Mouse (Mus musculus) MEL (cell line): ENCODE measurements around the gene Oscp1. TPM values are rescaled to one million over a fixed set of nuclear protein-coding genes. Genes with fewer than 3 reads are reported as not detected.

Source experiments
- DNase-seq: peaks from one replicate; pipeline ENCODE4 v3.0.0; 2011; ENCODE audit warnings: low read depth, low spot score
- H3K27ac ChIP-seq: 2 replicates; pipeline ENCODE4 v1.5.1; 2012; ENCODE audit warnings: low read depth, mild to moderate bottlenecking, control low read depth, low read length, moderate library complexity; ENCODE audit not compliant: control insufficient read depth
- H3K27me3 ChIP-seq, 2 experiments: fragments of 150-350 bp in 1 of 2; sonication (generic) in 1 of 2; 2 replicates each; pipeline ENCODE4 v1.6.1; 2012; ENCODE audit warnings: low read length in 2 of 2, mild to moderate bottlenecking in 2 of 2, improper control_type of control experiment in 1 of 2, moderate library complexity in 1 of 2; ENCODE audit not compliant: insufficient read depth in 2 of 2, control insufficient read depth in 1 of 2
- H3K36me3 ChIP-seq, 2 experiments: 2 replicates each; pipeline ENCODE4 v1.6.1; 2012 to 2014; ENCODE audit warnings: low read length in 2 of 2, improper control_type of control experiment in 1 of 2, inconsistent platforms in 1 of 2, mild to moderate bottlenecking in 1 of 2; ENCODE audit not compliant: insufficient read depth in 2 of 2, control insufficient read depth in 1 of 2
- H3K4me1 ChIP-seq, 2 experiments: fragments of 150-350 bp in 1 of 2; sonication (generic) in 1 of 2; 2 replicates each; pipeline ENCODE4 v1.6.1; 2012; ENCODE audit warnings: low read length in 2 of 2, improper control_type of control experiment in 1 of 2, mild to moderate bottlenecking in 1 of 2; ENCODE audit not compliant: insufficient read depth in 2 of 2, control insufficient read depth in 1 of 2
- H3K4me3 ChIP-seq, 2 experiments: fragments of 150-350 bp in 1 of 2; sonication (generic) in 1 of 2; 2 replicates each; pipeline ENCODE4 v1.5.1; 2012; ENCODE audit warnings: low read depth in 2 of 2, low read length in 2 of 2, mild to moderate bottlenecking in 2 of 2, moderate library complexity in 2 of 2, control low read depth in 1 of 2, improper control_type of control experiment in 1 of 2; ENCODE audit not compliant: control insufficient read depth in 1 of 2, insufficient read depth in 1 of 2
- H3K79me2 ChIP-seq: 2 replicates; pipeline ENCODE4 v1.6.1; 2012; ENCODE audit warnings: mild to moderate bottlenecking, low read length, moderate library complexity; ENCODE audit not compliant: control insufficient read depth, poor library complexity, insufficient read depth
- H3K9ac ChIP-seq: 2 replicates; pipeline ENCODE4 v1.6.1; 2012; ENCODE audit warnings: low read depth, mild to moderate bottlenecking, control low read depth, low read length, moderate library complexity; ENCODE audit not compliant: control insufficient read depth, poor library complexity, severe bottlenecking
- H3K9me3 ChIP-seq: fragments of 150-350 bp; sonication (generic); replicated peaks from 2 replicates; pipeline ENCODE4 v1.6.1; 2012; ENCODE audit warnings: mild to moderate bottlenecking, low read length, improper control_type of control experiment, moderate library complexity; ENCODE audit not compliant: insufficient read depth
- BHLHE40 ChIP-seq: IDR thresholded peaks from 2 replicates; pipeline ENCODE4 v1.6.1; 2012; ENCODE audit warnings: low read depth, mild to moderate bottlenecking, inconsistent platforms, low read length, improper control_type of control experiment, borderline replicate concordance
- CHD1 ChIP-seq: IDR thresholded peaks from 2 replicates; pipeline ENCODE4 v1.6.1; 2012; ENCODE audit warnings: low read depth, mild to moderate bottlenecking, inconsistent platforms, low read length, improper control_type of control experiment
- CHD2 ChIP-seq: IDR thresholded peaks from 2 replicates; pipeline ENCODE4 v1.6.1; 2011; ENCODE audit warnings: low read length, improper control_type of control experiment
- CTCF ChIP-seq, 3 experiments: IDR thresholded peaks in 2 of 3; conservative IDR thresholded peaks in 1 of 3; 2 replicates each; pipeline ENCODE4 v1.5.1; 2011 to 2012; ENCODE audit warnings: low read length in 3 of 3, low read depth in 2 of 3, mild to moderate bottlenecking in 2 of 3, improper control_type of control experiment in 1 of 3, inconsistent platforms in 1 of 3, mixed read lengths in 1 of 3, moderate library complexity in 1 of 3; ENCODE audit not compliant: control insufficient read depth in 1 of 3, insufficient read depth in 1 of 3, poor library complexity in 1 of 3, severe bottlenecking in 1 of 3
- E2F4 ChIP-seq: IDR thresholded peaks from 2 replicates; pipeline ENCODE4 v1.6.1; 2011; ENCODE audit warnings: low read depth, low read length, improper control_type of control experiment, borderline replicate concordance
- ETS1 ChIP-seq: IDR thresholded peaks from 2 replicates; pipeline ENCODE4 v1.6.1; 2012; ENCODE audit warnings: low read depth, mild to moderate bottlenecking, inconsistent platforms, low read length, improper control_type of control experiment, moderate library complexity
- GATA1 ChIP-seq: IDR thresholded peaks from 2 replicates; pipeline ENCODE4 v1.6.1; 2011; ENCODE audit warnings: low read depth, low read length, improper control_type of control experiment
- HCFC1 ChIP-seq: IDR thresholded peaks from 2 replicates; pipeline ENCODE4 v1.6.1; 2012; ENCODE audit warnings: low read depth, mild to moderate bottlenecking, inconsistent platforms, low read length, improper control_type of control experiment, moderate library complexity
- MAFK ChIP-seq: IDR thresholded peaks from 2 replicates; pipeline ENCODE4 v1.6.1; 2011; ENCODE audit warnings: low read depth, mild to moderate bottlenecking, low read length, improper control_type of control experiment, borderline replicate concordance
- MEF2A ChIP-seq: IDR thresholded peaks from 2 replicates; pipeline ENCODE4 v1.6.1; 2014; ENCODE audit warnings: low read depth, mild to moderate bottlenecking, inconsistent platforms, low read length, improper control_type of control experiment; ENCODE audit not compliant: poor library complexity, insufficient replicate concordance, severe bottlenecking; ENCODE audit errors: extremely low read depth
- MXI1 ChIP-seq: IDR thresholded peaks from 2 replicates; pipeline ENCODE4 v1.6.1; 2011; ENCODE audit warnings: mild to moderate bottlenecking, low read depth, low read length, improper control_type of control experiment
- MYB ChIP-seq: IDR thresholded peaks from 2 replicates; pipeline ENCODE4 v1.6.1; 2011; ENCODE audit warnings: mild to moderate bottlenecking, low read depth, low read length, improper control_type of control experiment
- MYC ChIP-seq: IDR thresholded peaks from 2 replicates; pipeline ENCODE4 v1.6.1; 2011; ENCODE audit warnings: low read depth, mild to moderate bottlenecking, low read length, improper control_type of control experiment, moderate library complexity
- NELFE ChIP-seq: IDR thresholded peaks from 2 replicates; pipeline ENCODE4 v1.6.1; 2011; ENCODE audit warnings: low read depth, low read length, improper control_type of control experiment
- NRF1 ChIP-seq: IDR thresholded peaks from 2 replicates; pipeline ENCODE4 v1.6.1; 2014; ENCODE audit warnings: low read depth, mild to moderate bottlenecking, inconsistent platforms, low read length, improper control_type of control experiment, moderate library complexity; ENCODE audit not compliant: poor library complexity, insufficient read depth, severe bottlenecking
- POLR2A ChIP-seq, 2 experiments: IDR thresholded peaks; 2 replicates each; pipeline ENCODE4 v1.6.1; 2011 to 2012; ENCODE audit warnings: low read length in 2 of 2, mild to moderate bottlenecking in 2 of 2, control low read depth in 1 of 2, improper control_type of control experiment in 1 of 2, low read depth in 1 of 2, moderate library complexity in 1 of 2; ENCODE audit not compliant: control insufficient read depth in 1 of 2, insufficient read depth in 1 of 2, poor library complexity in 1 of 2
- POLR2AphosphoS2 ChIP-seq: IDR thresholded peaks from 2 replicates; pipeline ENCODE4 v1.6.1; 2011; ENCODE audit warnings: low read length, improper control_type of control experiment
- SIN3A ChIP-seq: IDR thresholded peaks from 2 replicates; pipeline ENCODE4 v1.6.1; 2012; ENCODE audit warnings: low read length, improper control_type of control experiment, inconsistent platforms
- TAL1 ChIP-seq: IDR thresholded peaks from 2 replicates; pipeline ENCODE4 v1.6.1; 2012; ENCODE audit warnings: mild to moderate bottlenecking, inconsistent platforms, low read length, moderate library complexity, mixed read lengths
- TBP ChIP-seq: IDR thresholded peaks from 2 replicates; pipeline ENCODE4 v1.8.0; 2011; ENCODE audit warnings: low read depth, low read length, improper control_type of control experiment
- ZKSCAN1 ChIP-seq: IDR thresholded peaks from 2 replicates; pipeline ENCODE4 v1.6.1; 2012; ENCODE audit warnings: low read depth, mild to moderate bottlenecking, inconsistent platforms, low read length, improper control_type of control experiment, moderate library complexity
- ZMIZ1 ChIP-seq: IDR thresholded peaks from 2 replicates; pipeline ENCODE4 v1.6.1; 2012; ENCODE audit warnings: low read depth, mild to moderate bottlenecking, inconsistent platforms, low read length, improper control_type of control experiment, moderate library complexity
- polyA plus RNA-seq, 2 experiments: library from polyadenylated mRNA; stranded (reverse) in 1 of 2; unstranded in 1 of 2; fragments of >175 nt in 1 of 2; fragments of >200 nt in 1 of 2; gene quantifications; 2 replicates each; pipeline versions ENCODE4 v1.2.1 to v1.2.4; 2012; ENCODE audit warnings: low replicate concordance in 2 of 2, low read depth in 1 of 2; ENCODE audit not compliant: insufficient read length in 2 of 2, insufficient read depth in 1 of 2, missing spikeins in 1 of 2
- total RNA-seq: library from RNA; depleted of rRNA; stranded (reverse); fragments of 300-350 nt; gene quantifications from 2 replicates; pipeline ENCODE4 v1.2.3, GENCODE M21; 2012

The Oscp1 gene
- total and polyA plus RNA-seq, 3 experiments = 5.7 to 7.6 TPM; not detected in 1

DNA sequence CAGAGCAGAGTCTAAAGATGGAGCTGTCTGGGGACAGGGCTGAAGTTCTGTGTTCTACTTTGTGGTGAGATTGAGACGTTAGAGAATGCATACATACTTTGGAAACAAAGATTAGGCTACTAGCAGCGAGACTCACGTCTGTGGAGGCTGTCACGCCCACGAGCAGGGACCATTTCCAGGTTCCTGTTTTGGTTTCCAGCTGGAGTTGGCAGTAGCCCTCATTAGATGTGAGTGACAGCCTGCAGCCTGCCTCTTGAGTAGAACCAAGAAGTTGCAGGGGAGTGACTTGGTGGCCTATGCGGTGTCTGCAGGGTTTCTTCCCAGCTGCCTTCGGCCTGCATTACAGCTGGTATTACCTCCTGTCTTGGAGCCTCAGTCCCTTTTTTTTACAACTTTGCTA, 6.7 kb upstream of the Oscp1 start (continued):
- TF ChIP-seq MAFK (no peak), NRF1 (no peak), SIN3A (peak; percentile 66), ZMIZ1 (no peak)

DNA sequence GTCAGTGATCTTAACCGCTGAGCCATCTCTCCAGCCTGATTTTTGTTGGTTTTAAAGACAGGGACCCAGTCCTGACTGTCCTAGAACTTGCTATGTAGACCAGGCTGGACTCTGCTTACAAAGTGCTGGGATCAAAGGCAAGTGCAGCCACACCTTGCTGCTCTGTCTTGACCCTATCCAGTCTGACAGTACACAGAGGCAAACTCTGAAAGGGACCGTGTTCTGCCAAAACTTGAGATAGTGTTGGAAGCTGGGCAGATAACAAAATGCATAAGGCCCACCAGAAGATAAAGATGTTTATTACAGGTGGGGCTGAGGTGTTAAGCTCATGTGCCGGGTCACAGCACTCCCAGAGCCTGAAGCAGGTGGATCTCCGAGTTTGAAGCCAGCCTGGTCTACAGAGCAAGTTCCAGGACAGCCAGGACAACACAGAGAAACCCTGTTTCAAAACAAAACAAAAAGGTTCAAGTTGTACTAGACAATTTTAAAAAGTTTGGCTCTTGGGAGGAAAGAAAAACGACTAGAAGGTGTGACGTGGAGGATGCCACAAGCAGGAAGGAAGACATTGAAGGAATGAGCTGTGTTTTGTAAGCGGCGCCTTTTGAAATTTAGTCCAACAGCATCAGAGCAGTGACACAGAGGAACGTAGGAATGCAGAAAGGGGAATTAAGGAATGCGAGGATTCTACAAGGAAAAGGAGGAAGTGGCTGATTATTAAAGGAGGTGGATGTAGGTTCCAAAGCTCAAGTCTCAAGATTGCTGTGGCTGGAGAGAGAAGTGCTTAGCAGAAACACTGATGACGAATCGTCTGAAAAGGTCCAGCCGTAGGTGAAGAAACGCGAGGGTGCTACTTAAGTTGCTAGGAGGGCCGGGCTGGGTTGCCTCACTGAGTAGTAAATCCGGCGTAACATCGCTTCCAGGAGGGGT, 895 bp upstream of the Oscp1 start:
- Histone ChIP-seq H3K79me2 (no peaks in the 10 kb centered on the region; the same call in 1 of the 2 replicates), H3K36me3 (no peaks in the 10 kb centered on the region; a peak in 2 of 4 replicates), H3K9me3 (no peaks in the 10 kb centered on the region), H3K4me1 (peaks cover 0 to 7% of the 10 kb centered on the region in 2 experiments; a peak in 3 of 4 replicates), H3K27ac (peak overlapping the region; percentile 33), H3K4me3 (peak overlapping the region; percentile 76 to 82), H3K9ac (peak overlapping the region; percentile 71), H3K27me3 (no peaks in the 10 kb centered on the region)
- DNase-seq = peak; percentile 48
- TF ChIP-seq TBP = 0 out of 2 replicates have a peak, but pooled peaks have one; percentile 48
- no peak for TF ChIP-seq CHD1
- no peak for TF ChIP-seq CHD2
- peak; percentile 61; the same call in 1 of the 2 replicates for TF ChIP-seq MYC
- TF ChIP-seq GATA1 = 0 out of 2 replicates have a peak, but pooled peaks have one; percentile 44
- 0 out of 2 replicates have a peak, but pooled peaks have one; percentile 7 for TF ChIP-seq MXI1

DNA sequence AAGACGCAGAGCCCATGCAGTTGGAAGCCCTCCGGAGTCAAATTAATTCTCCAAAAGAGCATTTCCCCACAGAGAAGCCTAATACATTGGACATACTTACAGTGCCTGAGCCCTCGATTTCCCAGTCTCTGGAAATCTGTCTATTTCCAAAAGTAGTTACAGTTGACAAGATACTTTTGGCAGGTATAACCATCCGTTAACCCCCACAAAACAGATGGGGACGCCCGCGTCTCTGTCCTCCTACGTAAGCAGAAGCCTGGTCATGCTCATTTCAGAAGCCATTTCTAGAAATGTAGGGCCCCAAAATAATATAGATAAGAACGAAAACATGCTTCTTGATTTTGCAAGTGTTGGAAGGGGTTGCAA, 615 bp downstream of the Oscp1 start:
- TF ChIP-seq ETS1 = no peak
- TF ChIP-seq HCFC1 = no peak
- no peak for TF ChIP-seq MYB
- TF ChIP-seq CHD1 = no peak
- no peak for TF ChIP-seq POLR2A (IDR thresholded peaks at IDR 0.05; ENCODE audit: control insufficient read depth in 1 of 2, insufficient read depth in 1 of 2, low read depth in 1 of 2, low read length in 2 of 2, poor library complexity in 1 of 2)
- no peak for TF ChIP-seq E2F4
- no peak for TF ChIP-seq CTCF (IDR thresholded peaks at IDR 0.05 in 2 of 3, conservative IDR thresholded peaks at IDR 0.05 in 1 of 3; ENCODE audit: control insufficient read depth in 1 of 3, insufficient read depth in 1 of 3, low read depth in 2 of 3, low read length in 3 of 3, poor library complexity in 1 of 3, severe bottlenecking in 1 of 3)
- TF ChIP-seq ZKSCAN1 = no peak
- TF ChIP-seq CHD2 = no peak
- TF ChIP-seq MEF2A = no peak
- TF ChIP-seq POLR2AphosphoS2 = no peak
- no peak for TF ChIP-seq BHLHE40
- TF ChIP-seq NELFE = no peak
- TF ChIP-seq TAL1 = no peak
- no peak for TF ChIP-seq SIN3A
- Histone ChIP-seq H3K27me3 (no peaks in the 10 kb centered on the region), H3K9me3 (no peaks in the 10 kb centered on the region), H3K4me1 (peaks cover 0 to 7% of the 10 kb centered on the region in 2 experiments; a peak in 3 of 4 replicates), H3K36me3 (no peaks in the 10 kb centered on the region; a peak in 1 of 4 replicates), H3K9ac (peak overlapping the region; percentile 57), H3K79me2 (no peaks in the 10 kb centered on the region; the same call in 1 of the 2 replicates), H3K27ac (no peak overlapping the region), H3K4me3 (peak overlapping the region; percentile 61 to 76; a peak in 3 of 4 replicates)
- no peak for DNase-seq
